Mouse (Mus musculus) heart, embryonic 11.5 days (tissue): Measurements from ENCODE around the gene Nr2c1. TPM values are rescaled to one million over a fixed set of nuclear protein-coding genes. Genes with fewer than 3 reads are reported as not detected.

Source experiments
- ATAC-seq: fragments of 200-750 bp; cut with Nextera tagmentation; replicated peaks from 2 replicates; pipeline ENCODE4 v1.8.0; 2017; ENCODE audit warnings: moderate library complexity; ENCODE audit not compliant: insufficient number of reproducible peaks, low FRiP score, low TSS enrichment
- H3K27ac ChIP-seq: fragments of 300-500 bp; sonication (generic); 2 replicates; pipeline ENCODE4 v1.5.1; 2014; ENCODE audit warnings: mild to moderate bottlenecking, low read depth, low read length
- H3K27me3 ChIP-seq: fragments of 300-500 bp; sonication (generic); 2 replicates; pipeline ENCODE4 v1.6.1; 2014; ENCODE audit warnings: mild to moderate bottlenecking, low read length, mixed read lengths; ENCODE audit not compliant: control insufficient read depth, insufficient read depth
- H3K36me3 ChIP-seq: fragments of 300-500 bp; sonication (generic); 2 replicates; pipeline ENCODE4 v1.6.1; 2014; ENCODE audit warnings: mild to moderate bottlenecking, low read length, moderate library complexity, mixed read lengths; ENCODE audit not compliant: control insufficient read depth, insufficient read depth
- H3K4me1 ChIP-seq: fragments of 300-500 bp; sonication (generic); 2 replicates; pipeline ENCODE4 v1.6.1; 2014; ENCODE audit warnings: low read length; ENCODE audit not compliant: control insufficient read depth, insufficient read depth
- H3K4me2 ChIP-seq: fragments of 300-500 bp; sonication (generic); 2 replicates; pipeline ENCODE4 v1.6.1; 2014; ENCODE audit warnings: mild to moderate bottlenecking, moderate library complexity
- H3K4me3 ChIP-seq: fragments of 300-500 bp; sonication (generic); 2 replicates; pipeline ENCODE4 v1.5.1; 2014; ENCODE audit warnings: low read depth, low read length
- H3K9ac ChIP-seq: fragments of 300-500 bp; sonication (generic); 2 replicates; pipeline ENCODE4 v1.6.1; 2014; ENCODE audit warnings: mild to moderate bottlenecking, low read depth, low read length, moderate library complexity
- H3K9me3 ChIP-seq: fragments of 300-500 bp; sonication (generic); replicated peaks from 2 replicates; pipeline ENCODE4 v1.6.1; 2016; ENCODE audit warnings: low read length; ENCODE audit not compliant: control insufficient read depth
- WGBS: fragments of 180-500 bp; shearing (Covaris S2); extraction: QIAGEN DNeasy Blood & Tissue Kit; methylation state at CpG from one replicate; pipeline ENCODE4 v1.1.7; 2014; ENCODE audit not compliant: insufficient replicate concordance; 5-methylcytosine and 5-hydroxymethylcytosine counted together
- polyA plus RNA-seq: library from polyadenylated mRNA; unstranded; fragments of >200 nt; fragmentation: Nextera tagmentation; extraction: Ambion mirVana; gene quantifications from 2 replicates; pipeline ENCODE4 v1.2.1, GENCODE M21; 2014

Nr2c1 gene
- polyA plus RNA-seq, 1 experiment from 2014 or later, result 8.7 TPM

GRCm38 (mm10) chr10:94204973-94205372 lies 57.1 kb downstream of the Nr2c1 start:
- no peak overlapping the region for H3K4me3 ChIP-seq
- 94% methylated on average over 4 of the region's 4 CpGs for WGBS
- H3K27me3 ChIP-seq, result no peaks in the 10 kb centered on the region
- H3K4me1 ChIP-seq, result no peaks in the 10 kb centered on the region
- H3K9me3 ChIP-seq, result no peaks in the 10 kb centered on the region
- H3K4me2 ChIP-seq, result no peak overlapping the region
- ATAC-seq, result no peak
- peaks cover 11% of the 10 kb centered on the region; the same call in 1 of the 2 replicates for H3K36me3 ChIP-seq
- no peak overlapping the region for H3K27ac ChIP-seq
- no peak overlapping the region for H3K9ac ChIP-seq

- no peak overlapping the region for H3K4me2 ChIP-seq
- no peaks in the 10 kb centered on the region for H3K9me3 ChIP-seq
- H3K36me3 ChIP-seq, result peaks cover 11% of the 10 kb centered on the region; the same call in 1 of the 2 replicates
- no peak overlapping the region for H3K9ac ChIP-seq
- no peak overlapping the region for H3K4me3 ChIP-seq
- H3K27me3 ChIP-seq, result no peaks in the 10 kb centered on the region
- no peak for ATAC-seq
- WGBS, result 85% methylated on average over 6 of the region's 6 CpGs
- H3K4me1 ChIP-seq, result no peaks in the 10 kb centered on the region
- H3K27ac ChIP-seq, result no peak overlapping the region
These were observed 63.1 kb downstream of the Nr2c1 start for GRCm38 (mm10) chr10:94210718-94211618.

GRCm38 (mm10) chr10:94211725-94212124 lies 63.9 kb downstream of the Nr2c1 start:
- Histone ChIP-seq H3K4me2 (no peak overlapping the region), H3K27ac (no peak overlapping the region), H3K4me3 (no peak overlapping the region), H3K9me3 (no peaks in the 10 kb centered on the region), H3K36me3 (peaks cover 11% of the 10 kb centered on the region; the same call in 1 of the 2 replicates), H3K9ac (no peak overlapping the region), H3K27me3 (no peaks in the 10 kb centered on the region), H3K4me1 (no peaks in the 10 kb centered on the region)
- ATAC-seq, result no peak
- WGBS, result 83% methylated on average over 2 of the region's 2 CpGs

- Histone ChIP-seq H3K9ac (no peak overlapping the region), H3K27me3 (no peaks in the 10 kb centered on the region), H3K9me3 (no peaks in the 10 kb centered on the region), H3K36me3 (peaks cover 3% of the 10 kb centered on the region; the same call in 1 of the 2 replicates), H3K4me2 (no peak overlapping the region), H3K4me3 (no peak overlapping the region), H3K4me1 (no peaks in the 10 kb centered on the region), H3K27ac (no peak overlapping the region)
- no peak for ATAC-seq
- 76% methylated on average over 6 of the region's 6 CpGs for WGBS
These were observed 77.4 kb downstream of the Nr2c1 start for GRCm38 (mm10) chr10:94225026-94225750.

- no peaks in the 10 kb centered on the region for H3K9me3 ChIP-seq
- no peak overlapping the region for H3K9ac ChIP-seq
- no peak for ATAC-seq
- 76% methylated on average over 19 of the region's 19 CpGs for WGBS
- H3K4me1 ChIP-seq, result no peaks in the 10 kb centered on the region
- no peaks in the 10 kb centered on the region for H3K27me3 ChIP-seq
- no peaks in the 10 kb centered on the region for H3K36me3 ChIP-seq
- H3K4me3 ChIP-seq, result no peak overlapping the region
- H3K27ac ChIP-seq, result no peak overlapping the region
- no peak overlapping the region for H3K4me2 ChIP-seq
These were observed 82.6 kb downstream of the Nr2c1 start for GRCm38 (mm10) chr10:94230172-94230981.

GRCm38 (mm10) chr10:94231025-94231424 lies 83.2 kb downstream of the Nr2c1 start:
- Histone ChIP-seq H3K9me3 (no peaks in the 10 kb centered on the region), H3K27ac (no peak overlapping the region), H3K9ac (no peak overlapping the region), H3K4me2 (no peak overlapping the region), H3K4me1 (no peaks in the 10 kb centered on the region), H3K27me3 (no peaks in the 10 kb centered on the region), H3K4me3 (no peak overlapping the region), H3K36me3 (no peaks in the 10 kb centered on the region)
- WGBS, result 77% methylated on average over 6 of the region's 6 CpGs
- no peak for ATAC-seq

- Histone ChIP-seq H3K9ac (no peak overlapping the region), H3K4me2 (no peak overlapping the region), H3K27ac (no peak overlapping the region), H3K4me1 (no peaks in the 10 kb centered on the region), H3K27me3 (no peaks in the 10 kb centered on the region), H3K36me3 (no peaks in the 10 kb centered on the region), H3K4me3 (no peak overlapping the region), H3K9me3 (no peaks in the 10 kb centered on the region)
- no peak for ATAC-seq
- 39% methylated on average over 4 of the region's 4 CpGs for WGBS
These were observed 87.4 kb downstream of the Nr2c1 start for GRCm38 (mm10) chr10:94235200-94235599.

- no peaks in the 10 kb centered on the region for H3K4me1 ChIP-seq
- H3K27me3 ChIP-seq, result no peaks in the 10 kb centered on the region
- WGBS, result 83% methylated on average over 2 of the region's 2 CpGs
- H3K9ac ChIP-seq, result no peak overlapping the region
- no peak overlapping the region for H3K27ac ChIP-seq
- no peak overlapping the region for H3K4me3 ChIP-seq
- H3K36me3 ChIP-seq, result no peaks in the 10 kb centered on the region
- no peaks in the 10 kb centered on the region for H3K9me3 ChIP-seq
- ATAC-seq, result no peak
- H3K4me2 ChIP-seq, result no peak overlapping the region
These were observed 93.5 kb downstream of the Nr2c1 start for GRCm38 (mm10) chr10:94241346-94241745.
